Mouse (Mus musculus): ENCODE results near the gene Map2k6.
A peak's percentile ranks its signal among the peaks of the same experiment; 100 is the strongest.

- TF ChIP-seq EP300 (IDR thresholded peaks at IDR 0.05) (no peak), CTCF (IDR thresholded peaks at IDR 0.05) (peak; percentile 87)
Observed at GRCm38 (mm10) chr11:110537602-110538001, 138.7 kb downstream of the Map2k6 start.
